Mouse (Mus musculus) cerebellum, adult 2 months (tissue): Measurements from ENCODE around the gene Spns2. TPM values are rescaled to one million over a fixed set of nuclear protein-coding genes. Genes with fewer than 3 reads are reported as not detected.

Experiments used
- DNase-seq, 2 experiments: peaks; one replicate each; pipeline ENCODE4 v3.0.0; 2021
- H3K27ac ChIP-seq: fragments of 200-500 bp; 2 replicates; pipeline ENCODE4 v1.5.1; 2012; ENCODE audit warnings: low read length, control low read depth, inconsistent platforms; ENCODE audit not compliant: insufficient read depth
- H3K27me3 ChIP-seq: fragments of 200-500 bp; 2 replicates; pipeline ENCODE4 v1.6.1; 2012; ENCODE audit warnings: inconsistent platforms, mild to moderate bottlenecking, low read length, moderate library complexity; ENCODE audit not compliant: control insufficient read depth, insufficient read depth
- H3K4me1 ChIP-seq: fragments of 200-500 bp; 2 replicates; pipeline ENCODE4 v1.6.1; 2011; ENCODE audit warnings: low read length; ENCODE audit not compliant: control insufficient read depth, insufficient read depth
- H3K4me3 ChIP-seq: fragments of 200-500 bp; replicated peaks from 2 replicates; pipeline ENCODE3; 2011; ENCODE audit warnings: mild to moderate bottlenecking, low read depth, low read length, control low read depth; ENCODE audit not compliant: insufficient read depth
- CTCF ChIP-seq: fragments of 200-500 bp; IDR thresholded peaks from 2 replicates; pipeline ENCODE4 v1.5.1; 2011; ENCODE audit warnings: low read depth, mild to moderate bottlenecking, control low read depth, low read length, moderate library complexity, borderline replicate concordance; ENCODE audit not compliant: insufficient read depth
- POLR2A ChIP-seq: fragments of 200-500 bp; IDR thresholded peaks from 2 replicates; pipeline ENCODE4 v1.6.1; 2011; ENCODE audit warnings: low read length, control low read depth, borderline replicate concordance; ENCODE audit not compliant: insufficient read depth
- WGBS: fragments of 180-500 bp; shearing (Covaris S2); methylation state at CpG from one replicate; pipeline ENCODE4 v1.1.7; 2018; 5-methylcytosine and 5-hydroxymethylcytosine counted together
- polyA plus RNA-seq: library from polyadenylated mRNA; depleted of rRNA; stranded (reverse); fragments of >200 nt; gene quantifications from 2 replicates; pipeline ENCODE4 v1.2.3, GENCODE M21; 2012

Gene Spns2
- polyA plus RNA-seq, 1 experiment, result 59.5 TPM

- H3K4me3 ChIP-seq, result no peak overlapping the region
- WGBS, result 86% methylated on average over 5 of the region's 5 CpGs
- TF ChIP-seq POLR2A (no peak), CTCF (no peak)
These were observed 73.0 kb downstream of the Spns2 start for GRCm38 (mm10) chr11:72416666-72417065.

GRCm38 (mm10) chr11:72415155-72415554, 74.5 kb downstream of the Spns2 start:
- Histone ChIP-seq H3K27me3 (no peaks in the 10 kb centered on the region; the same call in 1 of the 2 replicates), H3K27ac (no peak overlapping the region), H3K4me3 (no peak overlapping the region), H3K4me1 (no peaks in the 10 kb centered on the region; the same call in 1 of the 2 replicates)
- 87% methylated on average over 8 of the region's 8 CpGs for WGBS
- TF ChIP-seq CTCF (no peak), POLR2A (no peak)
- no peak for DNase-seq

More at GRCm38 (mm10) chr11:72416666-72417065, 73.0 kb downstream of the Spns2 start:
- DNase-seq, result no peak
- H3K27me3 ChIP-seq, result no peaks in the 10 kb centered on the region
- no peak overlapping the region for H3K27ac ChIP-seq
- H3K4me1 ChIP-seq, result no peaks in the 10 kb centered on the region; the same call in 1 of the 2 replicates

GRCm38 (mm10) chr11:72413601-72414190, 76.0 kb downstream of the Spns2 start:
- Histone ChIP-seq H3K27ac (no peak overlapping the region), H3K4me3 (no peak overlapping the region), H3K4me1 (no peaks in the 10 kb centered on the region; the same call in 1 of the 2 replicates), H3K27me3 (no peaks in the 10 kb centered on the region; the same call in 1 of the 2 replicates)
- DNase-seq, result no peak
- 83% methylated on average over 5 of the region's 5 CpGs for WGBS
- TF ChIP-seq POLR2A, result no peak
- TF ChIP-seq CTCF, result no peak

- TF ChIP-seq POLR2A (no peak), CTCF (no peak)
- H3K27me3 ChIP-seq, result no peaks in the 10 kb centered on the region; the same call in 1 of the 2 replicates
- H3K27ac ChIP-seq, result no peak overlapping the region
- DNase-seq, result no peak
- 47% methylated on average over 7 of the region's 7 CpGs for WGBS
- H3K4me1 ChIP-seq, result no peaks in the 10 kb centered on the region; the same call in 1 of the 2 replicates
- H3K4me3 ChIP-seq, result no peak overlapping the region
These were observed 76.7 kb downstream of the Spns2 start for GRCm38 (mm10) chr11:72413016-72413415.

- no peaks in the 10 kb centered on the region; the same call in 1 of the 2 replicates for H3K27me3 ChIP-seq
- H3K27ac ChIP-seq, result no peak overlapping the region
- no peaks in the 10 kb centered on the region; the same call in 1 of the 2 replicates for H3K4me1 ChIP-seq
- 50% methylated on average over 9 of the region's 9 CpGs for WGBS
- H3K4me3 ChIP-seq, result no peak overlapping the region
- TF ChIP-seq CTCF (no peak), POLR2A (no peak)
- no peak for DNase-seq
These were observed 77.8 kb downstream of the Spns2 start for GRCm38 (mm10) chr11:72411945-72412344.

GRCm38 (mm10) chr11:72411093-72411921, 78.4 kb downstream of the Spns2 start, which contains the start of gene Smtnl2:
Gene Smtnl2 (minus strand): TSS chr11:72411713.
- WGBS, result under 1% methylated on average over 86 of the region's 86 CpGs
- peak in 1 of 2 experiments; percentile 25 for DNase-seq
- Histone ChIP-seq H3K4me1 (no peaks in the 10 kb centered on the region; the same call in 1 of the 2 replicates), H3K4me3 (peak within 1 kb of the TSS; percentile 23), H3K27ac (no peak within 1 kb of the TSS), H3K27me3 (no peaks in the 10 kb centered on the region; the same call in 1 of the 2 replicates)
- TF ChIP-seq POLR2A (no peak), CTCF (no peak)

GRCm38 (mm10) chr11:72410521-72411092, 79.1 kb downstream of the Spns2 start:
- WGBS, result 4% methylated on average over 25 of the region's 25 CpGs

More at GRCm38 (mm10) chr11:72410521-72411092, 79.1 kb downstream of the Spns2 start:
- no peak for TF ChIP-seq CTCF
- TF ChIP-seq POLR2A, result no peak
- Histone ChIP-seq H3K27me3 (no peaks in the 10 kb centered on the region; the same call in 1 of the 2 replicates), H3K4me3 (no peak overlapping the region), H3K27ac (no peak overlapping the region), H3K4me1 (no peaks in the 10 kb centered on the region; the same call in 1 of the 2 replicates)
- DNase-seq, result no peak
